Mouse (Mus musculus) heart, adult 2 months (tissue): Measurements from ENCODE around the gene Dpf2. TPM values are rescaled to one million over a fixed set of nuclear protein-coding genes. Genes with fewer than 3 reads are reported as not detected.
A peak's percentile ranks its signal among the peaks of the same experiment; 100 is the strongest.

ENCODE experiments used
- DNase-seq, 2 experiments: peaks; one replicate each; pipeline ENCODE4 v3.0.0; 2021
- H3K27ac ChIP-seq: fragments of 200-600 bp; 2 replicates; pipeline ENCODE4 v1.8.1; 2022
- H3K27me3 ChIP-seq: fragments of 200-500 bp; 2 replicates; pipeline ENCODE4 v1.6.1; 2012; ENCODE audit warnings: mild to moderate bottlenecking, low read length, inconsistent platforms, mixed read lengths; ENCODE audit not compliant: control insufficient read depth, insufficient read depth
- H3K36me3 ChIP-seq: fragments of 200-500 bp; 2 replicates; pipeline ENCODE4 v1.6.1; 2012; ENCODE audit warnings: low read length, inconsistent platforms; ENCODE audit not compliant: control insufficient read depth, insufficient read depth
- H3K4me1 ChIP-seq: fragments of 200-500 bp; 2 replicates; pipeline ENCODE4 v1.6.1; 2011; ENCODE audit warnings: low read length; ENCODE audit not compliant: control insufficient read depth, insufficient read depth
- H3K4me3 ChIP-seq: fragments of 200-600 bp; 2 replicates; pipeline ENCODE4 v1.8.1; 2022
- H3K79me2 ChIP-seq: fragments of 200-500 bp; replicated peaks from 2 replicates; pipeline ENCODE4 v1.6.1; 2012; ENCODE audit warnings: mild to moderate bottlenecking, inconsistent platforms, low read length, moderate library complexity, mixed read lengths; ENCODE audit not compliant: control insufficient read depth, insufficient read depth
- H3K9ac ChIP-seq: fragments of 200-500 bp; 2 replicates; pipeline ENCODE4 v1.6.1; 2012; ENCODE audit warnings: low read depth, mild to moderate bottlenecking, control low read depth, inconsistent platforms, low read length, mixed read lengths
- CTCF ChIP-seq: fragments of 200-600 bp; IDR thresholded peaks from 2 replicates; pipeline ENCODE4 v1.8.1; 2022; ENCODE audit warnings: antibody characterized with exemption, mild to moderate bottlenecking, moderate library complexity
- EP300 ChIP-seq: fragments of 200-500 bp; IDR thresholded peaks from 2 replicates; pipeline ENCODE4 v1.6.1; 2011; ENCODE audit warnings: low read depth, low read length, control low read depth; ENCODE audit not compliant: insufficient read depth
- POLR2A ChIP-seq: fragments of 200-500 bp; IDR thresholded peaks from 2 replicates; pipeline ENCODE4 v1.6.1; 2011; ENCODE audit warnings: mild to moderate bottlenecking, low read depth, low read length, control low read depth; ENCODE audit not compliant: insufficient read depth
- WGBS: fragments of 180-500 bp; shearing (Covaris S2); methylation state at CpG from one replicate; pipeline ENCODE4 v1.1.7; 2018; 5-methylcytosine and 5-hydroxymethylcytosine counted together
- intact Hi-C: fragments of 180-260 bp; cut with DNase I; formaldehyde crosslinking; loops from one replicate; pipeline ENCODE4 v1.15.1; 2025
- long read RNA-seq: library from polyadenylated mRNA; stranded (forward); transcript quantifications from one replicate; pipeline ENCODE4 v2.0.0, GENCODE M21; 2021
- polyA plus RNA-seq: library from polyadenylated mRNA; depleted of rRNA; stranded (reverse); fragments of >200 nt; gene quantifications from 2 replicates; pipeline ENCODE4 v1.2.3, GENCODE M21; 2012; rRNA removed
- total RNA-seq, 2 experiments: library from RNA; stranded (reverse); gene quantifications; 2 replicates each; pipeline ENCODE4 v1.2.3; 2021

Gene Dpf2
- 10 to 100 TPM; 82.3 to 83.5 TPM for total RNA-seq
- polyA plus RNA-seq = 71.8 and 104 TPM in 2 replicates
- long read RNA-seq, transcript Dpf2-202 (12 exons, 2,406 nt) = major isoform, 41 of 67 reads
- long read RNA-seq, transcript Dpf2-205 (11 exons, 3,314 nt) = minor isoform, 18 of 67 reads
- long read RNA-seq, partial matches to known transcripts = 2 of 67 reads
- long read RNA-seq, other reads (novel, unspliced or antisense) = 6 of 67 reads

DNA sequence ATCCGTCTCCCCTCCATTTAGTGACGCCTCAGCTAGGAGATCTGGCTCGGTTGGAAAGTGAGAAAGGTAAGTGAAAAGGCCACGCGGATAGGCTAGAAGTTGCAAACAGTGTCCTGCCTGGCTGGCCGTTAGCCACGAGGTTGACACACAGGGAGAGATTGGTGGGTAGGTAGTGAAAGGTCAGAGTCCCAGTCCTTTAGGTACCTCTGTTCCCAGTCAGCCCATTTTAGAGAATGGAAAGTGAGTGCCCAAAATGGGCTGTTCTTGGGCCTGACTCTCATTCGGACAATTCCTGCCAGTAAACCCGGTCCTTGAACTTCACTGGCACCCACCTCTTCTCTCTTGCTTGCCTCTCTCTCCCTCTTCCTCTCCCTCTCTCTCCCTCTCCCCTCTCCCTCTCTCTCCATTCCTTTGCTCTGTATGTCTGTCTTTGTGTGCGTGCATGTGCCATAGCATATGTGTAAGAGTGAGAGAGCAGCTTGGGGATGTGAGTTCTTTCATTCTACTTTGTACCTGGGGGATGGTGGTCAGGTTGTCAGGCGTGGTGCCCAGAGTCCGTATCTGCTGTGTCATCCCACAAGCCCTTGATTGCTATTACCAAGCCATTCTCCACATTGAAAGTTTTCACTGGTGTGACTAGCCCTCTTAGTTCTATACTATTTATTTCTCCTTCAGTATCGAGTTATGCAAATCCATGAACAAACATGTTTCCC lies at the start of gene Dpf2:
Dpf2 (minus strand) TSS at position 4 of the 713 bp plus-strand sequence.
- TF ChIP-seq POLR2A = no peak
- Histone ChIP-seq H3K27ac (peak within 1 kb of the TSS; percentile 93), H3K79me2 (peaks cover 11% of the 10 kb centered on the region), H3K9ac (peak within 1 kb of the TSS; percentile 99), H3K4me3 (peak within 1 kb of the TSS; percentile 84), H3K4me1 (peaks cover 13% of the 10 kb centered on the region), H3K36me3 (peaks cover 17% of the 10 kb centered on the region), H3K27me3 (no peaks in the 10 kb centered on the region)
- WGBS = 17% methylated on average over 13 of the region's 13 CpGs
- intact Hi-C loops = loop anchor here (5.0 kb wide), 1 partner anchor 204 kb away; the partner anchor contains the start of gene Sac3d1
- DNase-seq = no peak

DNA sequence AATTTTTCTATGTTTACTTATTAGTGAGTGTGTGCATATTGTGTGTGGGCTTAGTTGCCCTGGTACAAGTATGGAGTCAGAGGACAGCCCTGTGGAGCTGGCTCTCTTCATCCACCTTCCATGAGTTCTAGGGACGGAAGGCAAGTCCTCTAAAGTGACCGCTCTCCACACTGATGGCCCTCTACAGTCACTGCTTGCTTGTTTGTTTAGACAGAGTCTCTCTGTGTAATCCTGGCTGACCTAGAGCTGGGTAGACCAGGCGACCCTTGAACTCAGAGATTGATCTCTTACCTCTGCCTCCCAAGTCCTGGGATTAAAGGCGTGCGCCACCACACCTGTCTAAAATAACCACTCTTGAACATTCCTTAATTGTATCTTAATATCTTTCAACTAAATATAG lies 44.6 kb upstream of the Dpf2 start:
- no peak overlapping the region for H3K4me3 ChIP-seq
- no peaks in the 10 kb centered on the region for H3K36me3 ChIP-seq
- no peaks in the 10 kb centered on the region for H3K27me3 ChIP-seq
- DNase-seq = no peak
- intact Hi-C loops = loop anchor here (5.0 kb wide), 1 partner anchor 170 kb away; no protein-coding TSS in a partner anchor
- 91% methylated on average over 5 of the region's 5 CpGs for WGBS
- TF ChIP-seq POLR2A = no peak
- TF ChIP-seq EP300 = no peak
- no peak for TF ChIP-seq CTCF
- no peak overlapping the region for H3K27ac ChIP-seq
- no peaks in the 10 kb centered on the region; the same call in 1 of the 2 replicates for H3K79me2 ChIP-seq
- no peak overlapping the region for H3K9ac ChIP-seq
- H3K4me1 ChIP-seq = peaks cover 18% of the 10 kb centered on the region

DNA sequence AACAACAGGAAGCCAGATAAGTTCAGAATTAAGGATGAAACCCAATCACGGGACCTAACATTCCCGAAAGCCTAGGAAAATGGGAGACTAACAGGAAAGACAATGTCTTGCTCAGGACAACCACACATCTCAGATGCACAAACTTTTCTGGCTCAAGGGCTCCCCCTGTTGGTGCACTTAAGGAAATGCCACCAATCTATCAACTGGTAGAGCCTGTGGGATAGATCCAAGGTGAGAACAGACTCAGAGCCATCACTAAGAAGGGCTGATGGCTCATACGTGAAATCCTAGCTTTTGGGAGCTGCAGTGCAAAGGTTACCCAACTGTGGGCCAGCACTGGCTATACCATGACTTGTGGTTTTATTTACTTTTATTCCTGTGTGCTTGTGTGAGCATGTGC lies 43.9 kb upstream of the Dpf2 start:
- no peaks in the 10 kb centered on the region for H3K36me3 ChIP-seq
- no peak overlapping the region for H3K9ac ChIP-seq
- TF ChIP-seq EP300 (peak; percentile 87; the same call in 1 of the 2 replicates), POLR2A (no peak), CTCF (peak; percentile 93)
- peak overlapping the region; percentile 77 for H3K27ac ChIP-seq
- peak; percentile 85 to 86 for DNase-seq
- 8% methylated on average over 3 of the region's 3 CpGs for WGBS
- no peak overlapping the region for H3K4me3 ChIP-seq
- H3K4me1 ChIP-seq = peaks cover 21% of the 10 kb centered on the region
- intact Hi-C loops = loop anchor here (1.0 to 5.0 kb wide), 2 partner anchors 32 to 169 kb away; partner anchors contain the start of gene Cdc42ep2
- H3K27me3 ChIP-seq = no peaks in the 10 kb centered on the region
- no peaks in the 10 kb centered on the region; the same call in 1 of the 2 replicates for H3K79me2 ChIP-seq

DNA sequence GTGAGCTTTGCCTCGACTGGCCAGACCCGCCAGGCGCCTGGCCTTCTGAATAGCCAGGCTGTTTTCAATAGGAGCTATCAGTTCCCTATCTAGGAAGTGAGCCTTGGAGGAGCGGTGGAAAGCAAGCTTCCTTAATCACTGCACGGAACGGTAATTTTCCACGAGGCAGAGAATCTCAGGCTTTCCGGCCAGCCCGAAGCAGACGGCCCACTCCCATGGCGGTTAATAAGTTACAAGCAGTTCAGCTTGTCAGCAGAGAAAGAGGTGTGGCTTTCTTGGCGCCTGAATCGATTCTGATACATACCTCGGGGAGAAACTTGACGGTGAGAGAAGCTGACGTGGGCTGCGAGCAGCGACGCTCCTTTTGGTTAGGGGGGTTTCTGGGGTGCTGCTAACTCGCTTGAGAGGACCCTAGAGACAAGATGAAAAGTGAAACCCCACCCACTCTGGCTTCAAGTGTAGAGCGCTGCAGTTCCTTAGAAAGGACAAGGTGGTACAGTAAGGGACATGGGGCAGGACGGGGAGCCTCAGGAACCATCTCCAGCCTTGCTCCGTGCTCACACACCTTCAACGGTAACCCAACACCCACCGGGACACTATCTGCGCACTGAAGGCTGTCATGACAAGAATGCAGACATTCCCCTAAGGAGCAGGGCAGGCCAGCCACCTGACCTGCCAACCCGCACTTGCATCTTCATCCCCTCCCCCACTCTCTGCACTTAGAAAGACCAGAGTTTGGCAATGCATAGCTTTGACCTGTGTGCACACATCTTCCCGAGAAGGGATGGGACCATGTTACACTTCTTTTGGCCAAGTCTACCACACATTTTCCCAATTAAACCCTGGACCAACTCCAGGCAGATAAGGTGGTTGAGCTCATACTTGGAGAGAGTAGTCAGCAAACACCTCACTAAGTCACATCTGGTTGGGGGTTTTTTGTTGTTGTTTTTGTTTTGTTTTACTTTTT lies 43.2 kb upstream of the Dpf2 start:
- 28% methylated on average over 28 of the region's 28 CpGs for whole genome bisulfite sequencing
- no peaks in the 10 kb centered on the region for H3K27me3 ChIP-seq
- DNase-seq = peak; percentile 63 to 76
- H3K79me2 ChIP-seq = no peaks in the 10 kb centered on the region
- H3K36me3 ChIP-seq = no peaks in the 10 kb centered on the region
- intact Hi-C loops = loop anchor here (1.0 to 5.0 kb wide), 2 partner anchors 32 to 169 kb away; partner anchors contain the start of gene Cdc42ep2
- H3K9ac ChIP-seq = peak overlapping the region; percentile 3
- H3K27ac ChIP-seq = peak overlapping the region; percentile 77
- H3K4me1 ChIP-seq = peaks cover 21% of the 10 kb centered on the region
- TF ChIP-seq POLR2A = peak; percentile 38; the same call in 1 of the 2 replicates
- TF ChIP-seq EP300 = peak; percentile 90
- no peak for TF ChIP-seq CTCF
- H3K4me3 ChIP-seq = peak overlapping the region; percentile 42

DNA sequence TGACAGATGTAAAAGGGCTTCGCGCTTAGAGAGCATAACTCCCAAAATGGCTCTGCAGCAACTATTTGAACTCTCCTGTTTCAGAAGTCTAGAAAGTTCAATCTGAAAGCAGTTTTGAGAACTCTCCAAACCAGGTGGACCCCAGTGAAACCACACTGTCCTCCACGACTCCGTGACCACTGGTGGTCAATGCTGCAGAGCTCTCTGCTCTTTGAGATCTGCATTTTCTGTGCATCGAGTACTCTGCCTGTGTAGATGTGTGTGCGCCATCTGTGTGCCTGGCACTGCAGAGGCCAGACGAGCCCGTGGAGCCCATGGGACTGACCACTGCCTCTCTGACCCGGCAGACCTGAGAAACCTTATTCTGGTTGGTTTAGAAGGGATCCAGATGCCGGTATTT lies 42.1 kb upstream of the Dpf2 start:
- no peaks in the 10 kb centered on the region for H3K36me3 ChIP-seq
- H3K9ac ChIP-seq = no peak overlapping the region
- intact Hi-C loops = loop anchor here (5.0 kb wide), 1 partner anchor 168 kb away; no protein-coding TSS in a partner anchor
- no peaks in the 10 kb centered on the region for H3K27me3 ChIP-seq
- DNase-seq = no peak
- TF ChIP-seq POLR2A (no peak), EP300 (no peak), CTCF (no peak)
- H3K4me1 ChIP-seq = peaks cover 23% of the 10 kb centered on the region
- H3K27ac ChIP-seq = peak overlapping the region; percentile 77
- H3K79me2 ChIP-seq = no peaks in the 10 kb centered on the region
- WGBS = 80% methylated on average over 10 of the region's 10 CpGs
- no peak overlapping the region for H3K4me3 ChIP-seq
